Mouse (Mus musculus): ENCODE measurements around the gene Prelid3b.

GRCm38 (mm10) chr2:174473550-174473927 lies 658 bp upstream of the Prelid3b start:
- TF ChIP-seq CTCF (IDR thresholded peaks at IDR 0.05; ENCODE audit: low read depth) = no peak
- no peak for TF ChIP-seq EP300 (IDR thresholded peaks at IDR 0.05; ENCODE audit: low read depth)
